Mouse (Mus musculus): ENCODE measurements at regions not wholly inside any gene's neighbourhood (a gene's known extent, or its start where the extent isn't known, plus 50 kb on each side); places are given as distances from the start of the nearest gene placed in this dataset.

- no peak for TF ChIP-seq GATA1 (IDR thresholded peaks at IDR 0.05; ENCODE audit: borderline replicate concordance, low read length)
- TF ChIP-seq FLI1 (IDR thresholded peaks at IDR 0.05; ENCODE audit: low read length): no peak
Measured at GRCm38 (mm10) chr4:81766705-81767104, 324.1 kb upstream of the Mpdz start.
